Mouse (Mus musculus) lung, embryonic 14.5 days (tissue): ENCODE data around the gene Olfr1440. TPM values are rescaled to one million over a fixed set of nuclear protein-coding genes. Genes with fewer than 3 reads are reported as not detected.

ENCODE experiments used
- ATAC-seq: fragments of 200-750 bp; cut with Nextera tagmentation; 2 replicates; pipeline ENCODE4 v1.8.0; 2017; ENCODE audit warnings: mild to moderate bottlenecking, moderate TSS enrichment, moderate library complexity; ENCODE audit not compliant: insufficient read depth
- DNase-seq: peaks from one replicate; pipeline ENCODE4 v3.0.0-alpha.2; 2015
- H3K27ac ChIP-seq: fragments of 300-500 bp; sonication (generic); 2 replicates; pipeline ENCODE4 v1.5.1; 2014; ENCODE audit warnings: low read depth, mild to moderate bottlenecking, moderate library complexity
- H3K27me3 ChIP-seq: fragments of 300-500 bp; sonication (generic); 2 replicates; pipeline ENCODE4 v1.6.1; 2014; ENCODE audit warnings: low read length, control low read depth; ENCODE audit not compliant: insufficient read depth
- H3K36me3 ChIP-seq: fragments of 300-500 bp; sonication (generic); 2 replicates; pipeline ENCODE4 v1.6.1; 2014; ENCODE audit warnings: control low read depth; ENCODE audit not compliant: insufficient read depth
- H3K4me1 ChIP-seq: fragments of 300-500 bp; sonication (generic); 2 replicates; pipeline ENCODE4 v1.6.1; 2014; ENCODE audit warnings: antibody characterized with exemption, control low read depth; ENCODE audit not compliant: insufficient read depth
- H3K4me2 ChIP-seq: fragments of 300-500 bp; sonication (generic); 2 replicates; pipeline ENCODE4 v1.6.1; 2014; ENCODE audit warnings: mild to moderate bottlenecking
- H3K4me3 ChIP-seq: fragments of 300-500 bp; sonication (generic); 2 replicates; pipeline ENCODE4 v1.5.1; 2014; ENCODE audit warnings: low read depth, low read length
- H3K9ac ChIP-seq: fragments of 300-500 bp; sonication (generic); 2 replicates; pipeline ENCODE4 v1.6.1; 2014
- H3K9me3 ChIP-seq: fragments of 300-500 bp; sonication (generic); 2 replicates; pipeline ENCODE4 v1.6.1; 2016; ENCODE audit warnings: low read depth, low read length, control low read depth
- CTCF ChIP-seq: IDR thresholded peaks from 2 replicates; pipeline ENCODE4 v1.5.1; 2016; ENCODE audit warnings: antibody characterized with exemption, low read depth
- WGBS: fragments of 180-500 bp; shearing (Covaris S2); extraction: QIAGEN DNeasy Blood & Tissue Kit; methylation state at CpG from one replicate; pipeline ENCODE4 v1.1.7; 2014; 5-methylcytosine and 5-hydroxymethylcytosine counted together
- polyA plus RNA-seq: library from polyadenylated mRNA; unstranded; fragments of >200 nt; fragmentation: Nextera tagmentation; extraction: Ambion mirVana; gene quantifications from 2 replicates; pipeline ENCODE4 v1.2.1, GENCODE M21; 2014

Gene Olfr1440
- polyA plus RNA-seq, 1 experiment from 2014 or later: not detected

DNA sequence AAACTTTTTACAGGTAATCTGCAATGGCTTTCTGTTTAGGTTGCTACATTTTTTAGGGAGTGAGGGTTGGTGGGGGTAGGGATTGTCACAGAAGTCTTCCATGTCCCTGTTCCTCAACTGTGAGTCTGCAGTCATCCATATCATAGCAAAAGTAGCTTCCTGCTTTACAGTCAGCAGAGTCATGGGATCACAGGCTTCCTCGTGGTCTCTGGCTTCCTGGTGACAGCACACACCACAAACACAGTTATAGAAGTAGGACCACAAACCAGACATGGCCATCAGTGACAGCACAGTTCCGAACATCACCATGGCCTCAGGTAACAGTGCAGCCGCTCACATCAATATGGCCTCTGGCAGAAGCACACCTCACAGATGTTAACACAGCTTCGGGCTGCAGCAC, 55.5 kb downstream of the Olfr1440 start:
- 81% methylated on average over 4 of the region's 4 CpGs for WGBS

GRCm38 (mm10) chr19:12445014-12445413, 57.9 kb downstream of the Olfr1440 start:
- no peak overlapping the region for H3K9ac ChIP-seq
- no peaks in the 10 kb centered on the region for H3K27me3 ChIP-seq
- H3K36me3 ChIP-seq: no peaks in the 10 kb centered on the region
- H3K9me3 ChIP-seq: no peaks in the 10 kb centered on the region
- no peak overlapping the region for H3K4me2 ChIP-seq
- H3K4me1 ChIP-seq: no peaks in the 10 kb centered on the region
- no peak overlapping the region for H3K4me3 ChIP-seq
- ATAC-seq: no peak
- no peak for DNase-seq
- TF ChIP-seq CTCF: no peak
- 75% methylated on average over 3 of the region's 3 CpGs for WGBS
- H3K27ac ChIP-seq: no peak overlapping the region

More for the DNA sequence above, 55.5 kb downstream of the Olfr1440 start:
- H3K4me1 ChIP-seq: no peaks in the 10 kb centered on the region
- no peak overlapping the region for H3K4me3 ChIP-seq
- H3K9me3 ChIP-seq: no peaks in the 10 kb centered on the region
- no peak for TF ChIP-seq CTCF
- no peak overlapping the region for H3K27ac ChIP-seq
- DNase-seq (no peak), ATAC-seq (no peak)
- no peaks in the 10 kb centered on the region for H3K27me3 ChIP-seq
- H3K4me2 ChIP-seq: no peak overlapping the region
- no peak overlapping the region for H3K9ac ChIP-seq
- no peaks in the 10 kb centered on the region for H3K36me3 ChIP-seq

Other genes with a start within 250 kb of the Olfr1440 start
- not detected in 2 replicates for gene Olfr1555-ps1, start 217.2 kb upstream of the Olfr1440 start, polyA plus RNA-seq
- gene Olfr1431, start 186.6 kb upstream of the Olfr1440 start, polyA plus RNA-seq: not detected in 2 replicates
- not detected in 2 replicates for gene Olfr1432, start 154.7 kb upstream of the Olfr1440 start, polyA plus RNA-seq
- gene Olfr262, start 145.6 kb upstream of the Olfr1440 start, polyA plus RNA-seq: not detected in 2 replicates
- gene Olfr235, start 126.2 kb upstream of the Olfr1440 start, polyA plus RNA-seq: not detected in 2 replicates
- not detected in 2 replicates for gene Olfr1434, start 107.4 kb upstream of the Olfr1440 start, polyA plus RNA-seq
- not detected in 2 replicates for gene Olfr1436, start 88.1 kb upstream of the Olfr1440 start, polyA plus RNA-seq
- gene Olfr1437, start 62.2 kb upstream of the Olfr1440 start, polyA plus RNA-seq: not detected in 2 replicates
- gene Olfr1438-ps1, start 51.4 kb upstream of the Olfr1440 start, polyA plus RNA-seq: not detected in 2 replicates
- gene Olfr1441, start 30.2 kb downstream of the Olfr1440 start, polyA plus RNA-seq: not detected in 2 replicates
- gene Pfpl, start 40.6 kb downstream of the Olfr1440 start, polyA plus RNA-seq: not detected in 2 replicates
- gene Mpeg1, start 73.5 kb downstream of the Olfr1440 start, polyA plus RNA-seq: 0.63 and 0.76 TPM in 2 replicates
- gene Dtx4, start 114.2 kb downstream of the Olfr1440 start, polyA plus RNA-seq: 17.2 and 17.7 TPM in 2 replicates
- 34.9 and 37.9 TPM in 2 replicates for gene Fam111a, start 158.5 kb downstream of the Olfr1440 start, polyA plus RNA-seq
- not detected in 2 replicates for gene Gm4952, start 212.7 kb downstream of the Olfr1440 start, polyA plus RNA-seq
- gene Glyat, start 246.0 kb downstream of the Olfr1440 start, polyA plus RNA-seq: not detected in 2 replicates